Mouse (Mus musculus): ENCODE results near the gene Cdc42bpg. TPM values are rescaled to one million over a fixed set of nuclear protein-coding genes. Genes with fewer than 3 reads are reported as not detected.

The Cdc42bpg gene
- total and polyA plus RNA-seq, 3 experiments = 7.0 to 13.9 (median 11.7) TPM

DNA sequence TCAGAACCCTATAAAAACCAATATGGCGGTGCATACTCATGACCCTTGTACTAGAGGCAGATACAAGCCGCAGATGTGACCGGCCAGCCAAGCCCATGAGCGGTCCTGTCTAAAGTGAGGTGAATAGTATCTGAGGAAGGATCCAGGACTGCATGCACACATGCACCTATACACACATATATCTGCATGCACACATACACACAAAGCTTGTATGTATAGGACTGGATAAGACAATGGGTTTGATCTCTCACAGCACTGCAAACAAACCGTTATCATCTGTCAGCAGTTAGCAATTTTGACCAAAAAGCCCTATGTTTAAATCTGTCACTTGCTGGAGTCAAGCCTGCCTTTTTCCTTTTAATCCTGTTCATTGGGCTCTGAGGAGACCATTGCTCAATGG, 4.1 kb upstream of the Cdc42bpg start:
- DNase-seq = peak in 1 of 2 experiments; percentile 27
- Histone ChIP-seq H3K4me3 (no peak overlapping the region), H3K36me3 (ENCODE audit: control insufficient read depth, insufficient read depth, low read length) (peaks cover 27% of the 10 kb centered on the region), H3K9ac (ENCODE audit: low read depth, low read length) (no peak overlapping the region), H3K27me3 (ENCODE audit: control insufficient read depth, insufficient read depth, low read length) (no peaks in the 10 kb centered on the region), H3K27ac (peak overlapping the region; percentile 97), H3K79me2 (replicated peaks; ENCODE audit: control insufficient read depth, insufficient read depth, low read length) (no peaks in the 10 kb centered on the region), H3K4me1 (ENCODE audit: control insufficient read depth, insufficient read depth, low read length) (peaks cover 49% of the 10 kb centered on the region)
- intact Hi-C loops (cut with DNase I) = loop anchor here (1.0 kb wide), 1 partner anchor 26 kb away; the partner anchor contains the start of gene Ehd1
- WGBS = 81% methylated on average over 5 of the region's 5 CpGs
- no peak for TF ChIP-seq CTCF (IDR thresholded peaks at IDR 0.05)
- no peak for TF ChIP-seq EP300 (IDR thresholded peaks at IDR 0.05; ENCODE audit: insufficient read depth, low read depth, low read length)
- TF ChIP-seq POLR2A (IDR thresholded peaks at IDR 0.05; ENCODE audit: insufficient read depth, low read depth, low read length) = no peak

DNA sequence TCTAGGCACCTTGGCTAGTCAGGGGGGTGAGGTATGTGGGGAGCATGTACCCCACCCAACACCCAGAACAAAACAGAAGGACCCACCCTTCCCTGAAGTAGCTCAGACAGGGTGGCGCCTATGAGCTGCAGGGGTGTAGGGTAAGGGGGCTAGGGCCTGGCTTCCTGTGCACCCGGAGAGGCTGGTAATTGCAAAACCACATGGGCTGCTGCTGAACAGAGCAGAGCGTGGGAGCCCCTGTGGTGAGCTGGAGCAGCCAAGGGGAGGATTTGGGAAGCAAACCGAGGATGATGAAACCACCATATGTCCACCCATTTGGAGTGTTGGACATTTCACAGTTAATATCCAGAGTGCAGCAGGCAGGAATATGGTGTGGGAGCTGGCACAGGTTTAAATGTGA, 3.7 kb upstream of the Cdc42bpg start:
- Histone ChIP-seq H3K36me3 (ENCODE audit: control insufficient read depth, insufficient read depth, low read length) (peaks cover 26% of the 10 kb centered on the region), H3K4me3 (no peak overlapping the region), H3K4me1 (ENCODE audit: control insufficient read depth, insufficient read depth, low read length) (peaks cover 46% of the 10 kb centered on the region), H3K27me3 (ENCODE audit: control insufficient read depth, insufficient read depth, low read length) (no peaks in the 10 kb centered on the region), H3K9ac (ENCODE audit: low read depth, low read length) (0 out of 2 replicates have a peak overlapping the region, but pooled peaks have one; percentile 13), H3K27ac (peak overlapping the region; percentile 97), H3K79me2 (replicated peaks; ENCODE audit: control insufficient read depth, insufficient read depth, low read length) (no peaks in the 10 kb centered on the region)
- WGBS = 22% methylated on average over 4 of the region's 4 CpGs
- peak; percentile 57; the same call in 1 of the 2 replicates for TF ChIP-seq POLR2A (IDR thresholded peaks at IDR 0.05; ENCODE audit: insufficient read depth, low read depth, low read length)
- peak; percentile 98 for TF ChIP-seq EP300 (IDR thresholded peaks at IDR 0.05; ENCODE audit: insufficient read depth, low read depth, low read length)
- TF ChIP-seq CTCF (IDR thresholded peaks at IDR 0.05) = peak; percentile 39
- intact Hi-C loops (cut with DNase I) = loop anchor here (1.0 kb wide), 1 partner anchor 26 kb away; the partner anchor contains the start of gene Ehd1
- DNase-seq = peak; percentile 78 to 84

DNA sequence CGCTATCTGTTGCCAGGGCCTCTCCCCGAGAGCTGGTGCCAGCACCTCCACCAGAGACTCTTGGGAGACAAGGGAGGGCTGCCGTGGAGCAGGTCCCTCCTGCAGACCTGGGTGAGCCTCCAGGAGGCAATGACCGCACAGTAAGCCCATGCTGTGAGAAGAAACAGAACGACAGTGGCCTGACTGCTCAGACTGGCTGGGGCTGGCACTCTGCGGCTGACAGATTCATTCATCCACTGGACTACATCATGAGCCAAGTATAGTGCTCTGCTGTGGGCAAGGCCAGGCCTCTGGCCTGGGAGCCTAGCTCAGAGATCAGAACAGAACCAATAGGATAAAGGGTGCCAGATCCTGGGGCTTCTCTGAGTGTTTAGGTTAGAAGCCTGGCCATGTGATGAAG, 2.4 kb upstream of the Cdc42bpg start:
- H3K27ac ChIP-seq = peak overlapping the region; percentile 97
- TF ChIP-seq EP300 (IDR thresholded peaks at IDR 0.05; ENCODE audit: insufficient read depth, low read depth, low read length) (no peak), POLR2A (IDR thresholded peaks at IDR 0.05; ENCODE audit: insufficient read depth, low read depth, low read length) (no peak), CTCF (IDR thresholded peaks at IDR 0.05) (no peak)
- no peak overlapping the region; the same call in 1 of the 2 replicates for H3K9ac ChIP-seq (ENCODE audit: low read depth, low read length)
- no peak overlapping the region for H3K4me3 ChIP-seq
- H3K27me3 ChIP-seq (ENCODE audit: control insufficient read depth, insufficient read depth, low read length) = no peaks in the 10 kb centered on the region
- peaks cover 38% of the 10 kb centered on the region for H3K4me1 ChIP-seq (ENCODE audit: control insufficient read depth, insufficient read depth, low read length)
- H3K36me3 ChIP-seq (ENCODE audit: control insufficient read depth, insufficient read depth, low read length) = peaks cover 17% of the 10 kb centered on the region
- H3K79me2 ChIP-seq (replicated peaks; ENCODE audit: control insufficient read depth, insufficient read depth, low read length) = no peaks in the 10 kb centered on the region
- peak in 1 of 2 experiments; percentile 52 for DNase-seq
- WGBS = 55% methylated on average over 6 of the region's 6 CpGs
- intact Hi-C loops (cut with DNase I) = loop anchor here (1.0 kb wide), 1 partner anchor 36 kb away; no protein-coding TSS in a partner anchor

DNA sequence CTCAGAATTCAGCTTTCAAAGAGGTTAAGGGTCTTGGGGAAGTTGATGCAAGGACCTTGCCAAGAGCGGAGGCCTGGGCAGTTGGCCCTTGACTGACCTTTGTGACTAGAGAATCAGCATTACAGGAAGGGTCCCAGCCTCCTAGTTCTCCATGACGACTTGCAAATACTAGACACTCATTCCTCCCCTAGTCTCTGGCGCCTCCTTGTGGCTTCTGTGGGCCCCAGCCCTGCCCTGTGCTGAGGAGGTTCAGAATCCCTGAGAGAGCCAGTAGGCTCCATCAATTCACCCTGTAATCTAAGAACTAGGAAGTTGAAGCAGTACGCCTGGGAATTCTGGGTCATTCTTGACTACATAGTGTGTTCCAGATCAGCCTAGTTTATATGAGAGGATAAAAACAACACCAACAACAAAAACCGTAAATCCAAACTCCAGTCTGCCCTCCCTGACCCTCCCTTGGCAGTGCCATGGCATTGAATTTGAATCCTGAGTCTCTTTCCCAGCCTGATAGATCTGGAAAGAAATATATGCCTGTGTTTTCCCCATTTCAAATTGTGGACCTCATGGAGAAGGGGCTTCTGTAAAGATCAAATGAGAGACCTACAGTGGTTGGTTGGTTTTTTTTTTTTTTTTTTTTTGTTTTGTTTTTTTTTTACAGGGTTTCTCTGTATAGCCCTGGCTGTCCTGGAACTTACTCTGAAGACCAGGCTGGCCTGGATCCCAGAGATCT, 1.3 kb upstream of the Cdc42bpg start:
- Histone ChIP-seq H3K27me3 (ENCODE audit: control insufficient read depth, insufficient read depth, low read length) (no peaks in the 10 kb centered on the region), H3K4me1 (ENCODE audit: control insufficient read depth, insufficient read depth, low read length) (peaks cover 28% of the 10 kb centered on the region), H3K79me2 (replicated peaks; ENCODE audit: control insufficient read depth, insufficient read depth, low read length) (no peaks in the 10 kb centered on the region), H3K9ac (ENCODE audit: low read depth, low read length) (no peak overlapping the region), H3K4me3 (no peak overlapping the region), H3K36me3 (ENCODE audit: control insufficient read depth, insufficient read depth, low read length) (peaks cover 12% of the 10 kb centered on the region), H3K27ac (peak overlapping the region; percentile 97)
- intact Hi-C loops (cut with DNase I) = loop anchor here (1.0 kb wide), 1 partner anchor 37 kb away; no protein-coding TSS in a partner anchor
- TF ChIP-seq CTCF (IDR thresholded peaks at IDR 0.05) = no peak
- TF ChIP-seq POLR2A (IDR thresholded peaks at IDR 0.05; ENCODE audit: insufficient read depth, low read depth, low read length) = 0 out of 2 replicates have a peak, but pooled peaks have one; percentile 9
- TF ChIP-seq EP300 (IDR thresholded peaks at IDR 0.05; ENCODE audit: insufficient read depth, low read depth, low read length) = peak; percentile 99
- DNase-seq = peak; percentile 89 to 93
- WGBS = 15% methylated on average over 5 of the region's 5 CpGs

DNA sequence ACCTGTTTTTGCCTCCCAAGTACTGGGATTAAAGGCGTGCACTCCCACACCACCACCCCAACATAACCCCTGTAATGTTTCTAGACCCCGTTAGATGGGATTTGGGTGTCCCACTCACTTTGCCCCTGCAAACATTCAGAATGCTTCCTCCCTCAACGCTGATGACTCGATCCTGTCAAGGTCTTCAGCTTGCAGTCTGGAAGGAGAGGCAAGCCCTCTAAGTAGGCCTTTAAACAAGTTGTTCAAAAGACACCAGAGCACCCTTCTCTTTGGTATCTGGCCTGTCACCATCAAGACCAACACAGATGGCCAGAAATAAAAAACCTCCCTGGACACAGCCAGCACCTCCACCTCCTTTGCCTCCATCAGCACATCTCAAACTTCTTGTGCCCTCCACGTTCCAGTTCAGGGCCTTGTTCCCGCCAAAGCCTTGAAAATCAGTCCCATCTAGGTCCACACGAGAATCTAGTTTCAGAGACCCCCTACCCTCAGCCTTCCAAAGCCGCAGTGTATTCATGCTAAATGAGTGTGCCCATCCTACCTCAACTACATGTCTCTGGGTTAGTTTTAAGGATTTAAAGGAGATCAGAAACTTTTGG, 640 bp upstream of the Cdc42bpg start:
- Histone ChIP-seq H3K27me3 (ENCODE audit: control insufficient read depth, insufficient read depth, low read length) (no peaks in the 10 kb centered on the region), H3K36me3 (ENCODE audit: control insufficient read depth, insufficient read depth, low read length) (peaks cover 12% of the 10 kb centered on the region), H3K79me2 (replicated peaks; ENCODE audit: control insufficient read depth, insufficient read depth, low read length) (no peaks in the 10 kb centered on the region), H3K4me1 (ENCODE audit: control insufficient read depth, insufficient read depth, low read length) (peaks cover 25% of the 10 kb centered on the region), H3K4me3 (peak overlapping the region; percentile 77), H3K9ac (ENCODE audit: low read depth, low read length) (no peak overlapping the region), H3K27ac (peak overlapping the region; percentile 92)
- intact Hi-C loops (cut with DNase I) = no loop called here
- 63% methylated on average over 8 of the region's 8 CpGs for WGBS
- no peak for DNase-seq
- TF ChIP-seq POLR2A (IDR thresholded peaks at IDR 0.05; ENCODE audit: insufficient read depth, low read depth, low read length) (no peak), CTCF (IDR thresholded peaks at IDR 0.05) (no peak), EP300 (IDR thresholded peaks at IDR 0.05; ENCODE audit: insufficient read depth, low read depth, low read length) (no peak)
